In genomic region chr6:108065583-108065982, GRCm38 (mm10) we compare ENCODE assay signal across 8 mouse cellular contexts. TPM values are rescaled to one million over a fixed set of nuclear protein-coding genes. Genes with fewer than 3 reads are reported as not detected.
DNase-seq lines count a peak whose midpoint lies in the region; ATAC-seq and TF ChIP-seq lines count a peak whose summit lies in the region.

No protein-coding gene starts in this region.

- no peaks in the 10 kb centered on the region for H3K4me1 ChIP-seq in limb, embryonic 15.5 days
- peaks cover 6% of the 10 kb centered on the region for H3K4me1 ChIP-seq in midbrain, embryonic 16.5 days (ENCODE audit: control insufficient read depth, insufficient read depth, low read length)
- no peaks in the 10 kb centered on the region for H3K4me1 ChIP-seq in stomach, postnatal 0 days (replicated peaks; ENCODE audit: control insufficient read depth, insufficient read depth)

- peak overlapping the region; percentile 59 for H3K4me2 ChIP-seq in limb, embryonic 15.5 days
- peak overlapping the region; percentile 60 for H3K4me2 ChIP-seq in midbrain, embryonic 16.5 days (ENCODE audit: low read length)
- peak overlapping the region; percentile 77 for H3K4me2 ChIP-seq in stomach, postnatal 0 days (replicated peaks; ENCODE audit: low read depth)

- H3K27me3 ChIP-seq in limb, embryonic 15.5 days, result no peaks in the 10 kb centered on the region
- H3K27me3 ChIP-seq in midbrain, embryonic 16.5 days (ENCODE audit: control insufficient read depth, insufficient read depth, low read depth, low read length), result no peaks in the 10 kb centered on the region
- no peaks in the 10 kb centered on the region for H3K27me3 ChIP-seq in stomach, postnatal 0 days (ENCODE audit: control insufficient read depth, insufficient read depth, low read length)

- ATAC-seq in limb, embryonic 15.5 days (ENCODE audit: insufficient number of reproducible peaks, low FRiP score, low TSS enrichment, low read depth), result no peak; the same call in 1 of the 2 replicates
- ATAC-seq in midbrain, embryonic 16.5 days, result no peak; the same call in 1 of the 2 replicates
- ATAC-seq in stomach, postnatal 0 days (ENCODE audit: low FRiP score, low TSS enrichment), result no peak

- peak; percentile 96 for DNase-seq in 3T3-L1 (ENCODE audit: low read depth, low spot score)
- peak; percentile 87 for DNase-seq in ZHBTc4 (ENCODE audit: low read depth, low spot score)
- peak; percentile 63 to 82 for DNase-seq in cerebellum, postnatal 4 days (ENCODE audit: low spot score in 2 of 2)
- DNase-seq in gastrocnemius, postnatal 10 days, result peak; percentile 61
- peak; percentile 92 for DNase-seq in kidney, adult 9 months
- DNase-seq in stomach, postnatal 0 days (ENCODE audit: low spot score), result peak; percentile 81

- H3K36me3 ChIP-seq in limb, embryonic 15.5 days, result no peaks in the 10 kb centered on the region; the same call in 1 of the 2 replicates
- H3K36me3 ChIP-seq in midbrain, embryonic 16.5 days (ENCODE audit: control insufficient read depth, insufficient read depth, low read length), result no peaks in the 10 kb centered on the region
- no peaks in the 10 kb centered on the region for H3K36me3 ChIP-seq in stomach, postnatal 0 days (ENCODE audit: control insufficient read depth, insufficient read depth, low read length)

- no peak for TF ChIP-seq EP300 in stomach, postnatal 0 days (optimal IDR thresholded peaks at IDR 0.05)

- peak; percentile 72 for TF ChIP-seq CTCF in stomach, postnatal 0 days (IDR thresholded peaks at IDR 0.05; ENCODE audit: low read depth)

- H3K9me3 ChIP-seq in limb, embryonic 15.5 days, result no peaks in the 10 kb centered on the region
- no peaks in the 10 kb centered on the region for H3K9me3 ChIP-seq in midbrain, embryonic 16.5 days (replicated peaks; ENCODE audit: control insufficient read depth, low read length, poor library complexity, severe bottlenecking)
- no peaks in the 10 kb centered on the region for H3K9me3 ChIP-seq in stomach, postnatal 0 days (ENCODE audit: control insufficient read depth, low read length)

- H3K9ac ChIP-seq in limb, embryonic 15.5 days, result 0 out of 2 replicates have a peak overlapping the region, but pooled peaks have one; percentile 28
- peak overlapping the region; percentile 77 for H3K9ac ChIP-seq in midbrain, embryonic 16.5 days (ENCODE audit: low read depth, low read length)
- H3K9ac ChIP-seq in stomach, postnatal 0 days (ENCODE audit: low read length), result peak overlapping the region; percentile 63

- peak overlapping the region; percentile 91 for H3K27ac ChIP-seq in limb, embryonic 15.5 days
- H3K27ac ChIP-seq in midbrain, embryonic 16.5 days (ENCODE audit: low read length), result peak overlapping the region; percentile 95
- peak overlapping the region; percentile 90 for H3K27ac ChIP-seq in stomach, postnatal 0 days (replicated peaks)

- WGBS in limb, embryonic 15.5 days, result 6% methylated on average over 6 of the region's 6 CpGs
- 15% methylated on average over 6 of the region's 6 CpGs for WGBS in midbrain, embryonic 16.5 days
- 7% methylated on average over 6 of the region's 6 CpGs for WGBS in stomach, postnatal 0 days

- peak overlapping the region; percentile 59 for H3K4me3 ChIP-seq in limb, embryonic 15.5 days
- H3K4me3 ChIP-seq in midbrain, embryonic 16.5 days (ENCODE audit: low read depth, low read length), result peak overlapping the region; percentile 58
- H3K4me3 ChIP-seq in stomach, postnatal 0 days (ENCODE audit: low read depth, low read length), result peak overlapping the region; percentile 54

RNA-seq across cellular contexts. Expression of gene Setmar, which starts 0.7 kb away (rescaled TPM):
- total RNA-seq in gastrocnemius, postnatal 10 days (2021), result 1 to 10 TPM; 4.1 to 5.0 TPM
- 5.4 and 6.6 TPM in 2 replicates for polyA plus RNA-seq in limb, embryonic 15.5 days (2015; fragmentation: Nextera tagmentation; extraction: Ambion mirVana)
- polyA plus RNA-seq in midbrain, embryonic 16.5 days (2015; fragmentation: Nextera tagmentation; extraction: Ambion mirVana), result 6.2 and 6.4 TPM in 2 replicates
- polyA plus RNA-seq in stomach, postnatal 0 days (2015; fragmentation: Nextera tagmentation; extraction: Ambion mirVana), result 5.5 TPM in 2 replicates
